Mouse (Mus musculus) liver, adult (tissue): ENCODE measurements around the gene Olfr591.
"Not testable (repeated sequence)": the region's sequence is repeated elsewhere in the genome, so short reads cannot be mapped to it uniquely, and the experiment has no call there.

Experiments
- GATA4 ChIP-seq: IDR thresholded peaks from 2 replicates; pipeline ENCODE4 v1.6.1; 2014; ENCODE audit warnings: mild to moderate bottlenecking, low read length; ENCODE audit not compliant: insufficient replicate concordance

Gene Olfr591

DNA sequence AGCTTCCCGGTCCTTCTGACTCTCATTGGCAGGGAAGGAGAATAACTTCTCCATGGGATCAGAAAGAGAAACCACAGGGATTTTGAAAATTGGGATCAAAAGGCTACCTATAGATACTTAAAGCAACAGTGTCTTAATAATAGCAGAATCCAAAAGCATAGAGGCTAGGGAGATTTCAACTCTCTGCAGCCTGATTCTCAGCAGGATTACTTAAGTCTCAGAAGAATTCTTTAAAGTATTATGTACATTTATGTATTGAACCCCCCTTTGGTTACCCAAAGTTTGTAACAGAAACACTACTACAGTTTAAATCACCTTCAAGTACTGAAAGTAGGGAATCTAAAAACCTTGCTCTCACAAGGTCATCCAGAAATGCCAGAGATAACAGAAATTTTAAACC lies at the start of gene Olfr591:
TSS of gene Olfr591 (minus strand) at position 101 of the 400 bp plus-strand sequence.
- no peak for TF ChIP-seq GATA4

- no peak for TF ChIP-seq GATA4
These were observed 38.6 kb upstream of the Olfr591 start, which contains the start of gene Olfr594 for GRCm38 (mm10) chr7:103216696-103217095. Gene Olfr594, plus strand, starts transcription at chr7:103216996.

- TF ChIP-seq GATA4, result no peak
These were observed 33.4 kb upstream of the Olfr591 start, which contains the start of gene Olfr593 for GRCm38 (mm10) chr7:103211562-103211961. Gene Olfr593, plus strand, starts transcription at chr7:103211862.

- not testable (repeated sequence) for TF ChIP-seq GATA4
These were observed 6.4 kb upstream of the Olfr591 start, which contains the start of gene Olfr592 for GRCm38 (mm10) chr7:103184503-103184902. Gene Olfr592, plus strand, starts transcription at chr7:103184803.

- no peak for TF ChIP-seq GATA4
These were observed 8.4 kb downstream of the Olfr591 start for GRCm38 (mm10) chr7:103169697-103170096.

- TF ChIP-seq GATA4, result no peak
These were observed 21.9 kb downstream of the Olfr591 start, which contains the start of gene Olfr589 for GRCm38 (mm10) chr7:103156256-103156655. Gene Olfr589, minus strand, starts transcription at chr7:103156356.

GRCm38 (mm10) chr7:103140579-103140978 lies 37.6 kb downstream of the Olfr591 start, which contains the start of gene Olfr588-ps1:
Gene Olfr588-ps1, plus strand, starts transcription at chr7:103140879.
- TF ChIP-seq GATA4, result no peak

- no peak for TF ChIP-seq GATA4
These were observed 52.6 kb downstream of the Olfr591 start, which contains the start of gene Olfr586 for GRCm38 (mm10) chr7:103125538-103125937. Gene Olfr586, minus strand, starts transcription at chr7:103125638.

- no peak for TF ChIP-seq GATA4
These were observed 58.7 kb downstream of the Olfr591 start for GRCm38 (mm10) chr7:103119406-103119805.
